Mouse (Mus musculus): ENCODE measurements around the gene Megf11. TPM values are rescaled to one million over a fixed set of nuclear protein-coding genes. Genes with fewer than 3 reads are reported as not detected.

Megf11 gene
- total RNA-seq, 4 experiments from 2014 or later: 0.29 to 2.1 (median 1.2) TPM

GRCm38 (mm10) chr9:64612121-64612983 is 226.9 kb downstream of the Megf11 start:
- no peak for DNase-seq

- no peak for DNase-seq
Observed at GRCm38 (mm10) chr9:64612984-64613649, 227.7 kb downstream of the Megf11 start.

GRCm38 (mm10) chr9:64617413-64617812 is 232.0 kb downstream of the Megf11 start:
- no peak for DNase-seq

- no peak for DNase-seq
Observed at GRCm38 (mm10) chr9:64618433-64618832, 233.0 kb downstream of the Megf11 start.

- no peak for DNase-seq
Observed at GRCm38 (mm10) chr9:64619440-64619839, 234.0 kb downstream of the Megf11 start.

GRCm38 (mm10) chr9:64620596-64620995 is 235.2 kb downstream of the Megf11 start:
- no peak for DNase-seq

GRCm38 (mm10) chr9:64621499-64622296 is 236.3 kb downstream of the Megf11 start:
- DNase-seq: no peak

GRCm38 (mm10) chr9:64623361-64623760 is 237.9 kb downstream of the Megf11 start:
- DNase-seq: no peak

GRCm38 (mm10) chr9:64624536-64624935 is 239.1 kb downstream of the Megf11 start:
- DNase-seq: no peak

- no peak for DNase-seq
Observed at GRCm38 (mm10) chr9:64629802-64630201, 244.4 kb downstream of the Megf11 start.

- no peak for DNase-seq
Observed at GRCm38 (mm10) chr9:64633169-64633568, 247.7 kb downstream of the Megf11 start.

- DNase-seq: no peak
Observed at GRCm38 (mm10) chr9:64636111-64636510, 250.7 kb downstream of the Megf11 start.

GRCm38 (mm10) chr9:64636961-64637360 is 251.5 kb downstream of the Megf11 start:
- DNase-seq: no peak

GRCm38 (mm10) chr9:64638250-64638649 is 252.8 kb downstream of the Megf11 start:
- peak; percentile 36 for DNase-seq

- DNase-seq: no peak
Observed at GRCm38 (mm10) chr9:64639664-64640063, 254.2 kb downstream of the Megf11 start.

GRCm38 (mm10) chr9:64644129-64644528 is 258.7 kb downstream of the Megf11 start:
- no peak for DNase-seq

- no peak for DNase-seq
Observed at GRCm38 (mm10) chr9:64645462-64645861, 260.0 kb downstream of the Megf11 start.

- DNase-seq: no peak
Observed at GRCm38 (mm10) chr9:64649393-64649792, 264.0 kb downstream of the Megf11 start.

GRCm38 (mm10) chr9:64649892-64650291 is 264.5 kb downstream of the Megf11 start:
- DNase-seq: no peak

- no peak for DNase-seq
Observed at GRCm38 (mm10) chr9:64651181-64651580, 265.8 kb downstream of the Megf11 start.

GRCm38 (mm10) chr9:64651689-64652088 is 266.3 kb downstream of the Megf11 start:
- DNase-seq: no peak

- no peak for DNase-seq
Observed at GRCm38 (mm10) chr9:64652138-64652537, 266.7 kb downstream of the Megf11 start.

GRCm38 (mm10) chr9:64652841-64653361 is 267.5 kb downstream of the Megf11 start:
- DNase-seq: no peak
